Mouse (Mus musculus): ENCODE results near the gene Gm5591.
"Not testable (repeated sequence)": the region's sequence is repeated elsewhere in the genome, so short reads cannot be mapped to it uniquely, and the experiment has no call there.

Gene Gm5591

GRCm38 (mm10) chr7:38528093-38528492 is at the start of gene Gm5591:
TSS of gene Gm5591 (minus strand) at chr7:38528193.
- not testable (repeated sequence) for DNase-seq (ENCODE audit: low spot score)

DNA sequence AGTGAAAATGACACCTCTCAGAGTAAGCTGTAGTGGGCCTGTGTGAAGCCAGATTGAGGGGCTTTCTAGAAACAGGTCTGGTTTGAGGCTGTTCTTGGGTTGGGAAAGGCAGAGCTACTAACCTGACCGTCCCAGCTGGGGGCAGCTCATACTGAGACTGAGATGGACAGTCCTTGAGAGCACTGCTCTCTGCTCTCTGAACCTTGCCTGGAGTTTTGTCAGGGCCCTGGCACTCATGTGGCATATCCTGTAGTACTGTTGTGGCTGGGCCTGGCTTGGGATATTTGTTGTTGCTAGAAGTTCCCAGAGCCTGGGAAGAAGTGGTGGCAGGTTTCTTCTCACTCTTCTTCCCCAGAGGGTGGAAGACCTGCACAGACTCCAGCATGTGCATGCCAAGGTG is 39.5 kb downstream of the Gm5591 start:
- DNase-seq (ENCODE audit: low spot score) = not testable (repeated sequence)

Measured in ovary, adult 18-20 months (tissue).